Mouse (Mus musculus): ENCODE data around the gene Rab3ip.

The Rab3ip gene

DNA sequence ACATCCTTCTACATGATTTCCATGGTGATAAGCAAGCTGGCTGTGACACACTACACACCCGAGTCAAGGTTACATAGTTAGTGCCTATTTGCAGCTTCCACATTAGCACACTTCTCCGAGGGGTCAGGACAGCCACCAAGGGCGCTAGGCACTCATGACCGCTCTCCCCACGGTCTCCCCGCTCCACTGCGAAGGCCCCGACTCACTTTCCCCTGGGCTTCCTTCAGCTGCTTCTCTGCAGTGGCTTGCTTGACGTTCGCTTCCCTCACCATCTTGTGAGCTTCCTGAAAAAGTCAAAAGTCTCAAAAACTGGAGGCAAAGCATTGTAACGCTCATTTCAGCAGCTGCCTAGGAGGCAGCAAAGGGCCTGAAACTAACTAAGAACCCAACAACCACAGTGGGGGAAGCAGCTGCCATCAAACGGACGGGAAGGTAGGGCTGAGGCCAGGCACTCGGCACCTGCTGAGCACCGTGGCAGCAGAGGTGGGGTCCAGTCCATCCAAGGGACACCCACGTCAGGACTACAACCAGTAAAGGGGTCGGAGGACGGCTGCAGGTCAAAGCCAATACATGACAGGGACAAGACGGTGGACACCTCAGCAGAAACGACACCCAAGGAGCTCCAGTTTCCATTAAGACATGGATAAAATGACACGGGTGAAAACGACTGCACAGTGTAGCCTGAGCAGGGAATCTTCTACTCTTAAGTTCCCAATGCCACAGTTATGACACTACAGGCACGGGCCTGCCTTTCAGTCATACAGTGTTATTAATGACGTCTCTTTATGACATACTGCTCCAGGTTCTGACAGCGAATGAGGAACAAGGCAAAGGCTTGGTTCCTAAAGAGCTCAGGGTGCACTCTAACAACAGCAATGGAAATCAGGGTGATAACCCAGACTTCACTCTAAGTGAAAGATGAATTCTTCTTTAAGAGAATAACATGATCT, 30.9 kb downstream of the Rab3ip start:
- peak; percentile 41 for DNase-seq (ENCODE audit: low spot score)

- DNase-seq (ENCODE audit: low spot score), result no peak
Measured at GRCm38 (mm10) chr10:116916581-116916980, 34.0 kb downstream of the Rab3ip start.

DNA sequence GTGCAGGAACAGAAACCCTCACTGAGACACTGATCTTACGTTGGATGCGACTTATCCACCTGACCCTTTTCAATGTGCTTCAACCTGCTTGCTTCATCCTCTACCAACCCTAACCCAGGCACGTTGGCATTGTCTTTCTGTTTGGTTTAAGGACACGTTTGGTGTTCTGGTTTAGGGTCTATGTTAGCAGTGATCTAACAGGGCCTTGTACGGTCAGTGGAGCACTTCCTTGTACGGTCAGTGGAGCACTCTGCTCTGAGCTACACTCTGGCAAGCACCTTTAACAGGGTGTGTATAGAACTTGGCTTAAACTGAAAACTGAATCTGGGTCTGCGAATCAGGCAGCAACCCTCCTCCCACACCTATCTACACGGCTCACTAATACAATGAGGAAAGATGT, 35.3 kb downstream of the Rab3ip start:
- no peak for DNase-seq (ENCODE audit: low spot score)

GRCm38 (mm10) chr10:116914586-116914985, 36.0 kb downstream of the Rab3ip start:
- no peak for DNase-seq (ENCODE audit: low spot score)

- DNase-seq (ENCODE audit: low spot score), result peak; percentile 90
Measured at GRCm38 (mm10) chr10:116913647-116914273, 36.8 kb downstream of the Rab3ip start.

GRCm38 (mm10) chr10:116912850-116913249, 37.7 kb downstream of the Rab3ip start:
- DNase-seq (ENCODE audit: low spot score), result no peak

- DNase-seq (ENCODE audit: low spot score), result no peak
Measured at GRCm38 (mm10) chr10:116908901-116909642, 41.5 kb downstream of the Rab3ip start.

DNA sequence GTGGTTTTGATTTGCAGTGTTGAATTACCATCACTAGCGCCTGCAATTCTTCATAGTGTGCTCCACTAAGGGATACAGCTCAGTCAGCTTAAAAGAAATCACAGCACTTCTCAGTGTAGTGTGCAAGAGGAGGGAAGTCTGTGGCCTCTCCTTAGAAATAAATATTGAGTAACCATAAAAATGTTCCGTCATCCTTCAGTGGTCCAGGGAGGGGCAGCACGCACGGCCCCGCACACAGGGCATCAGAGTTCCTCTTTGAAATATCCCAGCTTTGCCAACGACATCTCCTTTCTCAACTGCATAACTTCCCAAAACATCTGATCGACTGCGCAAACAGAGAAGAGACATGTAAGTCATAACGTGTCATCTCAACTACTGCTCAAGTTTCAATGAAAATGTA, 43.8 kb downstream of the Rab3ip start:
- no peak for DNase-seq (ENCODE audit: low spot score)

DNA sequence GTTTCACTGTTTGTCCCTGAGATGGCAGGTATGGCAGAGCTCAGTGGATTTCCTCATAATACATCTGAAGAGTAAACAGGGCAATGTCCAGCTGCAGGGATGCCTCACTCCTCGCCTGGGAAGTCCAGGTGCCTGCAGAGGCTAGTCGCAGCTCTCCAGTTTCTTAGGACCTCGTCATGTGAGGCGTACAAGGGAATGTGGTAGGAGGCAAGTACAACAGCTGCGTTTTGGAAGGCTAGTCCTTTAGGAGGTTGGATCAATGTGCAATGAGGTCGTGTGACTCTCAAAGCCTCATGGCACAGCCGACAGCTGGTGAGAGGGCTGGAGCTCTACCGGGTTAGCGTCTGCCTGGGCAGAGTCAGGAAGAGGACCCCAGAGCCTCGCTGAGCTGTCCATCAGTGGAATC, 46.1 kb downstream of the Rab3ip start:
- DNase-seq (ENCODE audit: low spot score), result no peak

DNA sequence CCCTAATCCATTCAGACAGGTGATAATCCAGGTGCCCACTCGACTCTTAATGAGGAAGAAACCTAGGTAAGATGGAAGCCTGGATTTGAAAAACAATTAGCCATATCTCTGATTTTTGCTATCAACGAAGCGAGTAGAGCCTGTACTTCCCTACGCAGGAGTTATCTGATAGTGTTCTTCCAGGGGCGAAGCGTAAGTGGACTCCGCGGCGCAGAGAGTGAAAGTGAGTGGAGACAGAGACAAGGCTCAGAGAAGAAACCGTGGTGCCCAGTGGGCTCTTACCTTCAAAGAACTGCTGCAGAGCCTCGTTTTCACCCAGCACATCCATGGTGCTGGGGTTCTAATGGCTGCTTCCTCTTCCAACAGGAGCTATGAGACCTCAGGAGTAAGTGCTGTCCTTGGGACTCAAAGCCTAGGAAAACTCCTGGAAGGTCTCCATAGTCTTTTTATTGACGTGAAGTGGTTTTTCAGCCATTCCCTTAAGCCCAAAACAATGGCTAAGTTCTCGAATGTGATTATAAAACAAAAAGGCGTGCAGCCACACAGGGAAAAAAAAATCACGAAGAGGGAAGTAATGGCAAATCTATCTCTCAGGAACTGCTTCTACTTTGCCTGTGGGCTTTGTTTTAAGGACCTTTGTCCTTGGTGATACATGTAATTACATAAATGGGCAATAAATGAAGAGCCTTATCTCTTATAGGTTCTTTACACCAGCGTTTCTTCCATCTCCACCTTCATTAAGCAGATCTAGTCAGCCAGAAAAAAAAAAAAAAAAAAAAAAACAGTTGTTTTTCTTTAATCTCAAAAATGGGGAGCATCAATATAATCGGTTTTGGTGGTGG, 54.0 kb downstream of the Rab3ip start, which contains the start of gene Myrfl:
Gene Myrfl (minus strand): TSS at position 584 of the 842 bp plus-strand sequence.
- DNase-seq (ENCODE audit: low spot score), result no peak

GRCm38 (mm10) chr10:116895108-116895833, 55.3 kb downstream of the Rab3ip start:
- no peak for DNase-seq (ENCODE audit: low spot score)

DNA sequence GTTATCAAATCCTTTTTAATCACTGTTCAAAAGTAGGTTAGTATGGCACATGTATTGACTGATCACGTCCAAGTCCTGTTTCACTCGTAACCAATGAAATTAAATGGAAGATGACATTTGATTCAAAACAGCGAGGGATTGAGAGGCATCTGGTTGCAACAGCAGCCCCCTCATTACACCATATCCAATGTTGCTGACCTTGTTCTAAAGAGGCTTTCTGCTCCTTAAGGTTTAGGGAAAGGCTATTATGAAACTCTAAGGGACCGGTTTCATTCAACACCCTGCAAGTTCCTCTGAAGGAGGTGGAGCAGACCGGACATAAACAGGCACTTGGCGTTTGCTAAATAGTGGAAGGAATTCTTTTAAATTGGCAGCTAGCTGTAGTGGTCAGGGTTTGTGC, 56.0 kb downstream of the Rab3ip start:
- DNase-seq (ENCODE audit: low spot score), result no peak

GRCm38 (mm10) chr10:116893753-116894152, 56.8 kb downstream of the Rab3ip start:
- peak; percentile 29 for DNase-seq (ENCODE audit: low spot score)

GRCm38 (mm10) chr10:116890587-116890986, 60.0 kb downstream of the Rab3ip start:
- no peak for DNase-seq (ENCODE audit: low spot score)

DNA sequence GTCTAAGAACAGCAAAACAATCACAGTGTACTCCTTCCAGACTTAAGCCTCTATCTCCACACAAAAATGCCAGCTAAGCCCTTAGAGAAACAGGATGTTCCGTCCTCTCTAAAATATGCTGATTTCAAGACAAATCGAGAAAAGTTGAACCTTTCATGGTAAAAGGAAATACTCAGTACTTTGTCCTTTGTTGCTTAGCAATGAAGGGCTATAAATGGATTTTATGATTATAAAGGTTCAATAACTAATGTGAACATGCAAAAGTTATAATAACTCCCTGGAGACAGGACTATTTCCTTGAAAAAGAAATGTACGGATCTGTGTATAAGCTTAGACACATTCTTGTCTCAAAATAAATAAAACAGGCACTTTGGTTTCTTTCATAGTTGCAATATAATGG, 66.0 kb downstream of the Rab3ip start:
- DNase-seq (ENCODE audit: low spot score), result no peak

DNA sequence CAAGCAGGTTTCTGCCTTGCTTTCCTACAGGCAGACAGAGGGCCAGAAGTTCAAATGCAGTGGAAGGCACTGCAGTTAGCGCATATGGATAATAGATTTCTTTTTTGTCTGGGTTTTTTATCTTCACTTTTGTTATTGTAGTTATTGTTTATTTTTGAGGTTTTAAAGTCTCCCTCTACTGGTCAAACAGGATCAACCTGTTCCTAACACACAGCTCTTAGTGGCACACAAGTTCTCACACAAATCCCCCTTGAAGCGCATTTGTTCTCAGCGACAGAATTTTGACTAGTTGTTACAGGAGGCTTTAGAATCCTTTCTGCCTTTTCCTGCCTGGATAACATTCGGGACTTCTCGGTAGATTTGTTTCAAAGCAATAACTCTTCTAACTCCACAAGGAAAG, 67.0 kb downstream of the Rab3ip start:
- no peak for DNase-seq (ENCODE audit: low spot score)

GRCm38 (mm10) chr10:116877436-116877835, 73.1 kb downstream of the Rab3ip start:
- no peak for DNase-seq (ENCODE audit: low spot score)

DNA sequence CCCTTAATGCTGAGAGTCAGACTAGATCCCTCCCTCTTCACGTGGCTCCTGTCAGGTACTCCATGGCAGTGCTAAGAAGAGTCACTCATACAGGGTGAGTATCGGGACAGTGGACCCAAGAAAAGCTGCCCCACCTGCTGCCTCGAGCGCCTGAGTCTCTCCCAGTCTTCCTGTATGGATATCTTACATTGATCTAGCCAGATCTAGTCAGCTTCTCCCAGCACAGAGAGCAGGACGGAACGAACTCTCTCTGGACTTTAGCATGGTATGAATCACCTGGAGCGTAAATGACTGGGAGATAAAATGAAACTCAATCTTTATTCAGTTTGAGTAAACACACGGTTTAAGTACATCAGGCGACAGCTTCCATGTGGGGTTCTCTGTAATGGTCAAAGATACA, 76.1 kb downstream of the Rab3ip start:
- no peak for DNase-seq (ENCODE audit: low spot score)

DNA sequence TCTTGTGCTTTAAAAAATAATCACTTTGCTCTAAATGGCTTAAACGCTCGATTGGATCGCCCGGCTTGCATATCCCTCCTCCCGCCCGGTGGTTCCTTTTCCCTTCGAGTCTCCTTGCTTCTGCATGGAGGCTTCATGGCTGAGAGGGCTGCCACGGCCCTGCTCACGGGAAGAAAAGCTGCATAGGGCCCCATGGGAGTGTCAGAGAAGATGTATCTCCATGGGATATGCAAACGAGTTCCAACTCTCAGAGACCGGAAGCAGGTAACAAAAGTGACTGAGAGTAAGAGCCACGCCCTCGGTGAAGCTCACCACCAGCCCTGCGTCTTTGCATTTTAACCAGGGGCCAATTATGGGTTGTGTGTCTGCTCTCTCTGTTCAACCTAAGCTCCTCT, 78.6 kb downstream of the Rab3ip start:
- no peak for DNase-seq (ENCODE audit: low spot score)

GRCm38 (mm10) chr10:116871329-116872015, 79.1 kb downstream of the Rab3ip start:
- no peak for DNase-seq (ENCODE audit: low spot score)

Measured in T-cell, adult 2 months (primary cell).